Mouse (Mus musculus): ENCODE results near the gene Pet100. TPM values are rescaled to one million over a fixed set of nuclear protein-coding genes. Genes with fewer than 3 reads are reported as not detected.

Gene Pet100
- polyA plus RNA-seq (2012) = 29.3 and 51.7 TPM in 2 replicates

GRCm38 (mm10) chr8:3621199-3621970 is at the start of gene Pet100, which contains the start of gene Xab2:
TSS of gene Pet100 (plus strand) at chr8:3621548.
TSS of gene Xab2 (minus strand) at chr8:3621316.

DNA sequence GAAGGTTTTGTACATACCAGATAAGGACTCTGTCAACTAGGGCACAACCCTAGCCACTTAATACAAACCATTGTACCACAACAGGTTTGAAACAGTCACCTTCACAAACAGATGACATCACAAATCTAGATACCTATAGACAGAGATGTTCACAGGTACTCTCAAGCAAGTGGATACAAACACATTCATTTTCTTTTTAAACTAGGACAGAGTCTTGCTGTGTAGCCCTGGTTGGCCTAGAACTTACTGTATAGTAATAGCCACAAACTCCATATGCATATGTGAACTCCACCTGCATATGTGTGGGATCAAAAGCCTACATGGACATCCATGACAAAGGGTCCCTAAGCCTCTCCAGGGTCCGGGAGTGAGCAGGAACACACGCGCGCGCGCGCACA is 34.4 kb upstream of the Pet100 start, which contains the start of gene Camsap3:
TSS of gene Camsap3 (plus strand) at position 301 of the 398 bp plus-strand sequence.

DNA sequence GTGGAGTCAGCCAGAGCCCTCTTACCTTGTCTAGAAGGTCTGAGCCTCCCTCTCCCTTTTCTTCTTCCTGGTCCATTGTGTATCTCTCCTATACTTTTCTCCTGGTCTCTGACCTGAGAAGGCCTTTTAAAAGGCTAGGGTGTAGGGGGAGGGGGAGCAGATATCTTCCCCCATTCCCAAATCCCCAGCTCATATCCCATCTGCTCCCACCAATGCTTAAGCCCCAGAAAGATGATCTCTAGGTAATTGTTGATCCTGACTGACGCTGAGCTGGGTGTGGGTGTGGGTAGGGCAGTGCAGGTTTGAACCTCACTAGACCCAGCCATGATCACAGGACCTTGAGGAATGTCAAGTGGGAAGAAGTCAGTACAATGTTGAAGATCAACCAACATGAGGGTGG is 4.1 kb downstream of the Pet100 start, which contains the start of gene Pcp2:
TSS of gene Pcp2 (minus strand) at position 101 of the 400 bp plus-strand sequence.

DNA sequence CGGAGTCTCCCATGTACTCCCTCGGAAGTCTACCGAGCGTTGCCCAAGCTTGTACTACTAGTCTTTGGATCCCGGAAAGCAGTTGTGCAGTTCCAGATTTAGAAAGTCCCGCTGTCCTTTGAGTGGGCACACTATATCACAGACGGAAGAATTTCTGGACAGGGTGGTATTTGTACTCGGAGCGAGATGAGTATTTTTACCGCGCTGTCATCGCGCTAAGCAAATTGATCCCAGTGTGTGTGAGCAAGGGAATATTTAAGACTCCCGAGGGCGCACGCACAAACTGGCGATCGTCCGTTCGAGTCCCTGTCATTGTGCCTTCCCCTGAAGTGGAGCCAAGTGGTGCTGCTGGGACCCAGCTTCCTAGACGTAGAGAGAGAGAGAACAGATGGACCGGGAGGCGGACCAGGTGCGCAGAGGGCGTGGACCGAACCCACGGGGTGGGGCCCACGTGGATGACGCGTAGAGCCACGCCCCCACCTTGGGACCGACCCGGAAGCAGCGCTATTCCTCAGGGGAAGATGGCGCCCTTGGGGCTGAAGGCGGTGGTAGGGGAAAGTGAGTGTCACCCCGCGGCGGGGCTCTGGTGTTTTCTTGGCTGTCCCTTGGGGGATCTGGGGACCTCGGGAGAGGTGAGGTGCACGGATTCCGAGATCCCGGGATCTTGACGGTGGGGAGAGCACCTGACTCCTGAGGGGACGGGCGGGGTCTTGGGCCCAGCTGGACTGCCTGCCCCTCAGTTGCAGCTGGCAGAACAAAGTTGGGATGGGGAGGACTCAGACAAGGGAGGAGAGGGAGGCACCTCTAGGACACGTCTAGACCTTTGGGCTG is 9.5 kb downstream of the Pet100 start, which contains the start of gene Stxbp2:
TSS of gene Stxbp2 (plus strand) at position 309 of the 831 bp plus-strand sequence.

DNA sequence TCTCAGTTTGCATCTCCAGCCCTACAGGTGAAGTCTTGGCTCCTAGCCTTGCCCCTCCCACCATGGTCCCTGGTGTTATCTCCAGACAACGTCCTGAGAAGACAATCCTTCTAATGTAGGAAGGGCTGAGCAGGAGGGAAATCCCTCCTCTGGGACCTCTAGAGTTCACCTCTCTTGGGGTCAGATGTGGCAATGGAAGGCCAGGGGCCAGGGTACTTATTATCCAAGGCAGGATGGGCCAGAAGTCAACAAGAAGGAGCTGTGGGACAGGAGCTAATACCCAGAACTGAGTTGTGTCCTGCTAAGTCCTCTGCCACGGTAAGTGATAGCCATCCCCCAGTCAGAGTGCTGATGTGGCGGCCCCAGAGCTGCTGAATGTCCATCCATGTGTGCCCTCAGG is 34.2 kb downstream of the Pet100 start, which contains the start of gene Retn:
TSS of gene Retn (plus strand) at position 245 of the 400 bp plus-strand sequence.

GRCm38 (mm10) chr8:3665507-3665906 is 44.2 kb downstream of the Pet100 start, which contains the start of gene Mcemp1:
TSS of gene Mcemp1 (plus strand) at chr8:3665754.

DNA sequence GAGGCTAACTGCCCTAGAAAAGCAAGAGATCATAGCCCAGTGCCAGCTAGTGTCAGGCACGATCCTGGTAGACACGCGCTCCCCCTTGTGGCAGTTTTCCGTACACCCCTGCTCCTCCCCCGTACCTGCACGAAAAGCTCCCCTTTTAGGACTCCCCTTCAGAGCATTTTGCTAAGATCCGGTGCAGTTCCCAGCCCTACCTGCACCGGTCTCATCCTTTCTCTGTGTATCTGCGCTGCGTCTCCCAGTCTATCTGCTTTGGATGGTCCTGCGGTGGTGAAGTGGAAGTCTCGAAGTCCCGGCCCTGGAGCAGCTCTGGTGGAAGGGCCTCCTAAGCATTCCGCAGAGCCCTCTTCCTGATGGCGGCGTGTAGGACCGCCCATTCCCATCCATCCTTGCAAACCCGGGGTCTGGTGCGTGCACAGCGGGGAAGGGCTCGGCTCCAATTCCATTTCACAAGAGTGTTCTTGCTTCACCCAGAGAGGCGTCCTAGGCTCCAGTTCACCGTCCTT is 50.7 kb downstream of the Pet100 start, which contains the start of gene Fcor:
TSS of gene Fcor (minus strand) at position 383 of the 512 bp plus-strand sequence.

Other genes with a start within 250 kb of the Pet100 start
- 71.7 and 87.9 TPM in 2 replicates for gene Arhgef18, start 228.5 kb upstream of the Pet100 start, polyA plus RNA-seq (2012)
- 1.5 and 2.5 TPM in 2 replicates for gene Pex11g, start 153.9 kb upstream of the Pet100 start, polyA plus RNA-seq (2012)
- 0.84 and 2.1 TPM in 2 replicates for gene Tex45, start 150.7 kb upstream of the Pet100 start, polyA plus RNA-seq (2012)
- gene Zfp358, start 128.4 kb upstream of the Pet100 start, polyA plus RNA-seq (2012) = 29.0 and 32.0 TPM in 2 replicates
- gene Mcoln1, start 121.1 kb upstream of the Pet100 start, polyA plus RNA-seq (2012) = 235 and 263 TPM in 2 replicates
- 16.6 and 22.7 TPM in 2 replicates for gene Pnpla6, start 106.2 kb upstream of the Pet100 start, polyA plus RNA-seq (2012)
- gene C330021F23Rik, start 53.6 kb upstream of the Pet100 start, polyA plus RNA-seq (2012) = not detected in 2 replicates
- gene Camsap3, start 34.3 kb upstream of the Pet100 start, polyA plus RNA-seq (2012) = 2.4 and 4.9 TPM in 2 replicates
- gene Xab2, start 232 bp upstream of the Pet100 start, polyA plus RNA-seq (2012) = 51.6 and 63.7 TPM in 2 replicates
- gene Pcp2, start 4.0 kb downstream of the Pet100 start, polyA plus RNA-seq (2012) = not detected in 2 replicates
- gene Stxbp2, start 9.4 kb downstream of the Pet100 start, polyA plus RNA-seq (2012) = 427 and 433 TPM in 2 replicates
- gene Retn, start 34.2 kb downstream of the Pet100 start, polyA plus RNA-seq (2012) = 0.27 TPM in 1 of 2 replicates, not detected in the other
- 0.38 and 1.2 TPM in 2 replicates for gene Mcemp1, start 44.2 kb downstream of the Pet100 start, polyA plus RNA-seq (2012)
- gene Fcor, start 50.8 kb downstream of the Pet100 start, polyA plus RNA-seq (2012) = 4.1 and 4.9 TPM in 2 replicates
- gene Trappc5, start 54.8 kb downstream of the Pet100 start, polyA plus RNA-seq (2012) = 34.8 and 35.6 TPM in 2 replicates
- 0.05 and 0.39 TPM in 2 replicates for gene Fcer2a, start 72.6 kb downstream of the Pet100 start, polyA plus RNA-seq (2012)
- not detected in 2 replicates for gene Clec4g, start 99.1 kb downstream of the Pet100 start, polyA plus RNA-seq (2012)
- gene Cd209a, start 127.4 kb downstream of the Pet100 start, polyA plus RNA-seq (2012) = 0.40 TPM in 1 of 2 replicates, not detected in the other
- gene Cd209e, start 232.8 kb downstream of the Pet100 start, polyA plus RNA-seq (2012) = not detected in 2 replicates

All from megakaryocyte-erythroid progenitor cell, adult 5 weeks (primary cell).